Mouse (Mus musculus): ENCODE data around the gene Snph. TPM values are rescaled to one million over a fixed set of nuclear protein-coding genes. Genes with fewer than 3 reads are reported as not detected.

The Snph gene
- polyA plus RNA-seq, 2 experiments, result 0.62 to 1.5 TPM

- Histone ChIP-seq H3K9me3 (ENCODE audit: control insufficient read depth, low read length) (no peaks in the 10 kb centered on the region), H3K4me3 (replicated peaks; ENCODE audit: low read length) (no peak overlapping the region), H3K27ac (replicated peaks; ENCODE audit: low read depth, low read length) (no peak overlapping the region), H3K4me2 (replicated peaks; ENCODE audit: low read depth, low read length, severe bottlenecking) (no peak overlapping the region), H3K4me1 (ENCODE audit: control insufficient read depth, insufficient read depth, low read length) (no peaks in the 10 kb centered on the region), H3K27me3 (ENCODE audit: control insufficient read depth, insufficient read depth, low read length) (no peaks in the 10 kb centered on the region), H3K36me3 (ENCODE audit: control insufficient read depth, insufficient read depth, low read length) (no peaks in the 10 kb centered on the region), H3K9ac (ENCODE audit: low read depth, low read length, severe bottlenecking) (no peak overlapping the region)
- no peak for TF ChIP-seq POLR2A (IDR thresholded peaks at IDR 0.05; ENCODE audit: borderline replicate concordance, extremely low read depth, insufficient read depth, insufficient read length)
- ATAC-seq (ENCODE audit: low FRiP score, low read depth) (no peak), DNase-seq (ENCODE audit: low spot score) (no peak)
- 70% methylated on average over 1 of the region's 1 CpGs for WGBS
Measured at GRCm38 (mm10) chr2:151652053-151652452, 19.7 kb upstream of the Snph start.

DNA sequence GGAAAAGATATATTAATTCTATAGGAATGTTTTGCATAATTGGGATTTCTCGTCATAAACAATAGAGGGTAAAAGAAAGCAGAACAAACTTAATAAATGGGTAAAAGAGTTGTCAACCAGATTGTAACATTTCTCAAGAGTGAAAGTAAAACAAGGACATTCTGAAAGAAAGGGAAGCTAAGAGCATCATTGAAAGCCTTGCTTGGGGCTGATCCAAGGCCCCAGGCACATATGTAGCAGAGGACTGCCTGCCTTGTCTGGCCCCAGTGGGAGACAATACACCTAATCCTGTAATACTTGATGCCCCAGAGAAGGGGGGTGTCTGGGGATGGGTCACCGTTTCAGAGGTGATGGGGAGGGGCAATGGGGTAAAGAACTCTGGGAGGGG is 3.6 kb upstream of the Snph start:
- H3K27me3 ChIP-seq (ENCODE audit: control insufficient read depth, insufficient read depth, low read length), result peaks cover 23% of the 10 kb centered on the region; the same call in 1 of the 2 replicates
- ATAC-seq (ENCODE audit: low FRiP score, low read depth) (no peak), DNase-seq (ENCODE audit: low spot score) (no peak)
- no peak for TF ChIP-seq POLR2A (IDR thresholded peaks at IDR 0.05; ENCODE audit: borderline replicate concordance, extremely low read depth, insufficient read depth, insufficient read length)
- no peaks in the 10 kb centered on the region for H3K9me3 ChIP-seq (ENCODE audit: control insufficient read depth, low read length)
- H3K36me3 ChIP-seq (ENCODE audit: control insufficient read depth, insufficient read depth, low read length), result no peaks in the 10 kb centered on the region
- no peak overlapping the region for H3K4me2 ChIP-seq (replicated peaks; ENCODE audit: low read depth, low read length, severe bottlenecking)
- WGBS, result 85% methylated on average over 2 of the region's 2 CpGs
- peaks cover 3% of the 10 kb centered on the region; the same call in 1 of the 2 replicates for H3K4me1 ChIP-seq (ENCODE audit: control insufficient read depth, insufficient read depth, low read length)
- no peak overlapping the region for H3K4me3 ChIP-seq (replicated peaks; ENCODE audit: low read length)
- H3K27ac ChIP-seq (replicated peaks; ENCODE audit: low read depth, low read length), result no peak overlapping the region
- H3K9ac ChIP-seq (ENCODE audit: low read depth, low read length, severe bottlenecking), result no peak overlapping the region

GRCm38 (mm10) chr2:151635362-151636014 is 3.1 kb upstream of the Snph start:
- ATAC-seq (ENCODE audit: low FRiP score, low read depth), result no peak
- DNase-seq (ENCODE audit: low spot score), result no peak

DNA sequence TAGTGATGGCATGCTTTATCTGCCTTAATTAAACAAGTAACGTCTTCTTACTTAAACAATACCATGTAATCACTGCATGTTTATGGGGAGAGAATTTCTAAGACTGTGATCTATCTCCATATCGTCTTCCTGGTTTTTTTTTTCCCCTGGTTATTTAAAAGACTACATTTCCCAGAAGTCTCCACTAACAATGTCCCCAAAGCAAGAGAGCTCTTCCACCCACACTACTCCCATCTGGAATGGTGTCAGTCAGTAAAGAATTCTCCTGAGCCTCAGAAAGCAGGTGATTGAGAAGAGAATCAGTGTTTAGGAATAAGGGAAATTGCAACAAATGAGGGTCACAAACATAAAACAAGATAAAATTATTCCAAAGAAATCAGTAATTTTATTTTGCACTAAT is 2.5 kb upstream of the Snph start:
- WGBS, result 36% methylated on average over 2 of the region's 2 CpGs
- H3K27me3 ChIP-seq (ENCODE audit: control insufficient read depth, insufficient read depth, low read length), result peaks cover 23% of the 10 kb centered on the region; the same call in 1 of the 2 replicates
- no peak for ATAC-seq (ENCODE audit: low FRiP score, low read depth)

More at GRCm38 (mm10) chr2:151635362-151636014, 3.1 kb upstream of the Snph start:
- Histone ChIP-seq H3K36me3 (ENCODE audit: control insufficient read depth, insufficient read depth, low read length) (no peaks in the 10 kb centered on the region), H3K27ac (replicated peaks; ENCODE audit: low read depth, low read length) (no peak overlapping the region), H3K27me3 (ENCODE audit: control insufficient read depth, insufficient read depth, low read length) (peaks cover 23% of the 10 kb centered on the region; the same call in 1 of the 2 replicates), H3K4me3 (replicated peaks; ENCODE audit: low read length) (no peak overlapping the region), H3K4me2 (replicated peaks; ENCODE audit: low read depth, low read length, severe bottlenecking) (no peak overlapping the region), H3K9ac (ENCODE audit: low read depth, low read length, severe bottlenecking) (no peak overlapping the region), H3K9me3 (ENCODE audit: control insufficient read depth, low read length) (no peaks in the 10 kb centered on the region), H3K4me1 (ENCODE audit: control insufficient read depth, insufficient read depth, low read length) (peaks cover 3% of the 10 kb centered on the region; the same call in 1 of the 2 replicates)
- no peak for TF ChIP-seq POLR2A (IDR thresholded peaks at IDR 0.05; ENCODE audit: borderline replicate concordance, extremely low read depth, insufficient read depth, insufficient read length)
- WGBS, result 64% methylated on average over 9 of the region's 9 CpGs

DNA sequence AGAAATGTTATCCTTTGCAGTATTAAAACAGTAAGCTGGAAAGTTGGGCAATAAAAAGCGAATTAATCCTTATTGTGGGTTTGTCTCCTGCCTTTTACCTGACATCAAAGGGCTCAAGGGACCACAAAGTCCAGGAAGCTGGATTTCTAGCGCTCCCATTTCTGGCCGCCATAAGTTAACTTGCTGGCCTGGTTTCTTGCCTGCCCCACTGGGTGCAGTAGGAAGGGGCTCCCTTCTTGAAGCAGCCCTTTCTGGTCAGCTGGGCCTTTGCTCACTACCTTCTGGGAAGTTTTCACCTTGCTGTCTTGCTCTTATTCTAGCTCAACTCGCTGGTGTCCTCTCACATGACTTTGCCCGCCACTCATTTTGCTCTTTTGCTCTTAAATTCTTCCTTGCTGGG is 589 bp upstream of the Snph start:
- 40% methylated on average over 5 of the region's 5 CpGs for WGBS
- no peak for DNase-seq (ENCODE audit: low spot score)
- Histone ChIP-seq H3K9me3 (ENCODE audit: control insufficient read depth, low read length) (no peaks in the 10 kb centered on the region), H3K27ac (replicated peaks; ENCODE audit: low read depth, low read length) (no peak overlapping the region), H3K4me1 (ENCODE audit: control insufficient read depth, insufficient read depth, low read length) (peaks cover 3% of the 10 kb centered on the region; the same call in 1 of the 2 replicates), H3K27me3 (ENCODE audit: control insufficient read depth, insufficient read depth, low read length) (peaks cover 23% of the 10 kb centered on the region; the same call in 1 of the 2 replicates), H3K9ac (ENCODE audit: low read depth, low read length, severe bottlenecking) (no peak overlapping the region), H3K36me3 (ENCODE audit: control insufficient read depth, insufficient read depth, low read length) (no peaks in the 10 kb centered on the region), H3K4me3 (replicated peaks; ENCODE audit: low read length) (no peak overlapping the region), H3K4me2 (replicated peaks; ENCODE audit: low read depth, low read length, severe bottlenecking) (no peak overlapping the region)
- ATAC-seq (ENCODE audit: low FRiP score, low read depth), result no peak
- no peak for TF ChIP-seq POLR2A (IDR thresholded peaks at IDR 0.05; ENCODE audit: borderline replicate concordance, extremely low read depth, insufficient read depth, insufficient read length)

More for the DNA sequence above, 2.5 kb upstream of the Snph start:
- Histone ChIP-seq H3K4me2 (replicated peaks; ENCODE audit: low read depth, low read length, severe bottlenecking) (no peak overlapping the region), H3K4me3 (replicated peaks; ENCODE audit: low read length) (no peak overlapping the region), H3K9me3 (ENCODE audit: control insufficient read depth, low read length) (no peaks in the 10 kb centered on the region), H3K36me3 (ENCODE audit: control insufficient read depth, insufficient read depth, low read length) (no peaks in the 10 kb centered on the region), H3K4me1 (ENCODE audit: control insufficient read depth, insufficient read depth, low read length) (peaks cover 3% of the 10 kb centered on the region; the same call in 1 of the 2 replicates), H3K27ac (replicated peaks; ENCODE audit: low read depth, low read length) (no peak overlapping the region), H3K9ac (ENCODE audit: low read depth, low read length, severe bottlenecking) (no peak overlapping the region)
- DNase-seq (ENCODE audit: low spot score), result no peak
- TF ChIP-seq POLR2A (IDR thresholded peaks at IDR 0.05; ENCODE audit: borderline replicate concordance, extremely low read depth, insufficient read depth, insufficient read length), result no peak

Measured in limb, embryonic 14.5 days (tissue).